8 mouse cellular contexts compared by ENCODE assay signal in the genomic region with DNA sequence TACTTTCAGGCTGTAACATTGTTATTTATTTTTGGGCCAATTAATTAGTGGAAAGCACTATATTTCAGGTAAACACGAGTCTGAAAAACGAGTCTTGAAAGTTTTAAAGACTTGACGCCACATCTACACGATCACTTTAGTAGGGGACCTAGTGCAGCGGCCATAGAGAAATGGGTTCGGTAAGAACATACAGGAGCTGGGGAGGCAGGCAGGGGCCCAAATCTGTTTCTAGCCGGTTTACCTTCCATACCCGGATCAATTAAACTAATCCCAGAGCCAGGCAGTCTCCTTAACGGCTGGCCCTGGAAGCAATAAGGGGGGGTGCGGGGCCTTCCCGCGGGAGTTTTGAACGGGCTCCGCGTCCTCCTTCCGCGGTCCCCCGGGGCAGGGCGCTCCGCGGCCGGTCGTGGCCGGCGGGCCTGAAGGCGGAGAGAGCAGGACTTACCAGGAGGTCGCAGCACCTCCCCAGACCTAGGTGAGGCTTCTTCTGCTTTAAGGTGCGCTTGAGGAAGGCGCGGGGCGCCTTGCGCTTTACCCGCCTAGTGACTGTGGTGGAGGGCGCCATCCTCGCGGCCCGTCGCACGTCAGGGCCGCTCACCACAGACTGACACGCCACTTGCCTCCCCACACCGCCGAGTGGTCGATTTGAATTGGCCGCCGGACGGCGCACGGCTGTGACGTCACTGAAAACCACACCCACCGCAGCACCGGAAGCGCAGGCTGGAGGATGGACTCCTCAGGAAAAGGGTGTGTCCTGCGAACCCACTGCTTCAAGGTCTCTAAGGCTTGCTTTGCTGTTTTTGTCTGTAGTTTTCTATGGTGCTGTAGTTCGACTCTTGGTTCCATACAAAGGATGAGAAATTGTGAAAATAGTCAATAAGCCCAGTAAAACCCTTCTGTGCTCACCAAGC. TPM values are rescaled to one million over a fixed set of nuclear protein-coding genes. Genes with fewer than 3 reads are reported as not detected.
A peak's percentile ranks its signal among the peaks of the same experiment; 100 is the strongest.
DNase-seq lines count a peak whose midpoint lies in the region; ATAC-seq and TF ChIP-seq lines count a peak whose summit lies in the region.

TSS of gene Cenpw (minus strand) at position 645 of the 911 bp plus-strand sequence.

- H3K4me1 ChIP-seq in G1E (ENCODE audit: insufficient read depth, low read depth, low read length): peaks cover 10% of the 10 kb centered on the region
- no peaks in the 10 kb centered on the region for H3K4me1 ChIP-seq in forebrain, postnatal 0 days (ENCODE audit: insufficient read depth)
- H3K4me1 ChIP-seq in lung, embryonic 15.5 days: peaks cover 4% of the 10 kb centered on the region; the same call in 1 of the 2 replicates

- H3K27ac ChIP-seq in forebrain, postnatal 0 days (ENCODE audit: low read depth, low read length): no peak within 1 kb of the TSS
- peak within 1 kb of the TSS; percentile 58 for H3K27ac ChIP-seq in lung, embryonic 15.5 days

- peaks cover 12% of the 10 kb centered on the region for H3K36me3 ChIP-seq in G1E (replicated peaks)
- no peaks in the 10 kb centered on the region for H3K36me3 ChIP-seq in forebrain, postnatal 0 days (ENCODE audit: insufficient read depth)
- 0 out of 2 replicates have a peak, but pooled peaks cover 4% of the 10 kb centered on the region for H3K36me3 ChIP-seq in lung, embryonic 15.5 days

- WGBS in forebrain, postnatal 0 days: under 1% methylated on average over 55 of the region's 55 CpGs
- under 1% methylated on average over 54 of the region's 55 CpGs for WGBS in lung, embryonic 15.5 days

- peak; percentile 83 for DNase-seq in G1E (ENCODE audit: low spot score)
- DNase-seq in cerebellum, adult 18-20 months: peak; percentile 65 to 74
- peak; percentile 95 for DNase-seq in forebrain, postnatal 0 days
- DNase-seq in heart, postnatal 4 days: peak; percentile 94
- DNase-seq in layer of hippocampus, adult 8-10 months (ENCODE audit: low spot score in 2 of 2): peak; percentile 75 to 81
- peak; percentile 79 for DNase-seq in ovary, adult 18-20 months (ENCODE audit: low spot score)
- DNase-seq in thymus, postnatal 0 days (ENCODE audit: low spot score): peak; percentile 92

- no peaks in the 10 kb centered on the region for H3K9me3 ChIP-seq in G1E (replicated peaks)
- H3K9me3 ChIP-seq in forebrain, postnatal 0 days (ENCODE audit: low read length): no peaks in the 10 kb centered on the region
- H3K9me3 ChIP-seq in lung, embryonic 15.5 days: no peaks in the 10 kb centered on the region

- ATAC-seq in G1E (ENCODE audit: extremely low read depth, insufficient number of reproducible peaks, low FRiP score, poor library complexity, severe bottlenecking): peak; percentile 98
- peak; percentile 100 for ATAC-seq in forebrain, postnatal 0 days
- peak; percentile 100 for ATAC-seq in lung, embryonic 15.5 days (ENCODE audit: borderline replicate concordance, extremely low read depth, low FRiP score, low TSS enrichment)

- H3K4me2 ChIP-seq in forebrain, postnatal 0 days (ENCODE audit: low read depth): peak within 1 kb of the TSS; percentile 92
- peak within 1 kb of the TSS; percentile 73 for H3K4me2 ChIP-seq in lung, embryonic 15.5 days

- peak within 1 kb of the TSS; percentile 65 for H3K9ac ChIP-seq in forebrain, postnatal 0 days
- H3K9ac ChIP-seq in lung, embryonic 15.5 days: peak within 1 kb of the TSS; percentile 77

- TF ChIP-seq CTCF in G1E (IDR thresholded peaks at IDR 0.05; ENCODE audit: low read depth, low read length): no peak
- TF ChIP-seq CTCF in forebrain, postnatal 0 days (IDR thresholded peaks at IDR 0.05; ENCODE audit: low read depth): peak; percentile 41; the same call in 1 of the 2 replicates

- H3K27me3 ChIP-seq in G1E (ENCODE audit: insufficient read depth, low read length): no peaks in the 10 kb centered on the region
- no peaks in the 10 kb centered on the region for H3K27me3 ChIP-seq in forebrain, postnatal 0 days (ENCODE audit: insufficient read depth, low read length)
- H3K27me3 ChIP-seq in lung, embryonic 15.5 days: no peaks in the 10 kb centered on the region

- peak within 1 kb of the TSS; percentile 94 for H3K4me3 ChIP-seq in G1E (ENCODE audit: low read depth, low read length)
- peak within 1 kb of the TSS; percentile 71 for H3K4me3 ChIP-seq in forebrain, postnatal 0 days (ENCODE audit: low read depth, low read length)
- peak within 1 kb of the TSS; percentile 81 for H3K4me3 ChIP-seq in lung, embryonic 15.5 days

RNA-seq across cellular contexts. Expression of gene Cenpw, which starts in this region (rescaled TPM):
- 11.5 and 13.0 TPM in 2 replicates for total RNA-seq in G1E (2014; fragmentation: Nextera tagmentation)
- total RNA-seq in G1E (2017): 22.9 and 29.2 TPM in 2 replicates
- polyA plus RNA-seq in G1E (2012): 62.4 and 68.1 TPM in 2 replicates
- total RNA-seq in forebrain, postnatal 0 days (2014; rRNA removed): 10.6 and 14.1 TPM in 2 replicates
- 23.2 and 26.2 TPM in 2 replicates for polyA plus RNA-seq in forebrain, postnatal 0 days (2015; fragmentation: Nextera tagmentation; extraction: Ambion mirVana)
- total RNA-seq in heart, postnatal 4 days (2021): 1 to 10 TPM; 9.1 to 9.6 TPM
- 1 to 10 TPM; 1.0 to 2.9 (median 2.2) TPM for total RNA-seq in layer of hippocampus, adult 8-10 months (2022)
- polyA plus RNA-seq in lung, embryonic 15.5 days (2015; fragmentation: Nextera tagmentation; extraction: Ambion mirVana): 41.0 and 43.6 TPM in 2 replicates
- 47.3 and 48.4 TPM in 2 replicates for polyA plus RNA-seq in thymus, postnatal 0 days (2015; fragmentation: Nextera tagmentation; extraction: Ambion mirVana)
